Mouse (Mus musculus) heart, embryonic 14.5 days (tissue): ENCODE results near the gene Zfp958. TPM values are rescaled to one million over a fixed set of nuclear protein-coding genes. Genes with fewer than 3 reads are reported as not detected.
"Not testable (repeated sequence)": the region's sequence is repeated elsewhere in the genome, so short reads cannot be mapped to it uniquely, and the experiment has no call there.

Experiments
- ATAC-seq: fragments of 200-750 bp; cut with Nextera tagmentation; 2 replicates; pipeline ENCODE4 v1.8.0; 2017; ENCODE audit warnings: low read depth, moderate TSS enrichment; ENCODE audit not compliant: insufficient number of reproducible peaks, insufficient read depth, low FRiP score
- H3K27ac ChIP-seq, 2 experiments: fragments of 200-500 bp in 1 of 2; fragments of 300-500 bp in 1 of 2; sonication (generic) in 1 of 2; replicated peaks in 1 of 2; 2 replicates each; pipeline ENCODE4 v1.5.1; 2012 to 2014; ENCODE audit warnings: low read depth in 2 of 2, low read length in 2 of 2, control low read depth in 1 of 2, mild to moderate bottlenecking in 1 of 2, mixed read lengths in 1 of 2; ENCODE audit not compliant: control insufficient read depth in 1 of 2, insufficient read depth in 1 of 2
- H3K27me3 ChIP-seq: fragments of 300-500 bp; sonication (generic); 2 replicates; pipeline ENCODE4 v1.6.1; 2014; ENCODE audit warnings: mild to moderate bottlenecking, low read length, control low read depth; ENCODE audit not compliant: control insufficient read depth, insufficient read depth
- H3K36me3 ChIP-seq: fragments of 300-500 bp; sonication (generic); 2 replicates; pipeline ENCODE4 v1.6.1; 2014; ENCODE audit warnings: mild to moderate bottlenecking, control low read depth, low read length, mixed read lengths; ENCODE audit not compliant: control insufficient read depth, insufficient read depth
- H3K4me1 ChIP-seq, 2 experiments: fragments of 200-500 bp in 1 of 2; fragments of 300-500 bp in 1 of 2; sonication (generic) in 1 of 2; 2 replicates each; pipeline ENCODE4 v1.6.1; 2012 to 2014; ENCODE audit warnings: low read length in 2 of 2, control low read depth in 1 of 2, mixed read lengths in 1 of 2; ENCODE audit not compliant: control insufficient read depth in 2 of 2, insufficient read depth in 2 of 2
- H3K4me2 ChIP-seq: fragments of 300-500 bp; sonication (generic); 2 replicates; pipeline ENCODE4 v1.6.1; 2014; ENCODE audit warnings: mild to moderate bottlenecking, low read length
- H3K4me3 ChIP-seq, 2 experiments: fragments of 200-500 bp in 1 of 2; fragments of 300-500 bp in 1 of 2; sonication (generic) in 1 of 2; 2 replicates each; pipeline ENCODE4 v1.5.1; 2012 to 2014; ENCODE audit warnings: low read length in 2 of 2, mild to moderate bottlenecking in 2 of 2, control low read depth in 1 of 2, low read depth in 1 of 2, moderate library complexity in 1 of 2; ENCODE audit not compliant: control insufficient read depth in 1 of 2, insufficient read depth in 1 of 2
- H3K9ac ChIP-seq: fragments of 300-500 bp; sonication (generic); 2 replicates; pipeline ENCODE4 v1.6.1; 2014; ENCODE audit warnings: mild to moderate bottlenecking, low read length
- H3K9me3 ChIP-seq: fragments of 300-500 bp; sonication (generic); 2 replicates; pipeline ENCODE4 v1.6.1; 2016; ENCODE audit warnings: low read length, control low read depth; ENCODE audit not compliant: control insufficient read depth
- WGBS: fragments of 180-500 bp; shearing (Covaris S2); extraction: QIAGEN DNeasy Blood & Tissue Kit; methylation state at CpG from one replicate; pipeline ENCODE4 v1.1.7; 2014; 5-methylcytosine and 5-hydroxymethylcytosine counted together
- polyA plus RNA-seq: library from polyadenylated mRNA; unstranded; fragments of >200 nt; fragmentation: Nextera tagmentation; extraction: Ambion mirVana; gene quantifications from 2 replicates; pipeline ENCODE4 v1.2.1, GENCODE M21; 2014

The Zfp958 gene
- polyA plus RNA-seq, 1 experiment from 2014 or later = 9.6 TPM

DNA sequence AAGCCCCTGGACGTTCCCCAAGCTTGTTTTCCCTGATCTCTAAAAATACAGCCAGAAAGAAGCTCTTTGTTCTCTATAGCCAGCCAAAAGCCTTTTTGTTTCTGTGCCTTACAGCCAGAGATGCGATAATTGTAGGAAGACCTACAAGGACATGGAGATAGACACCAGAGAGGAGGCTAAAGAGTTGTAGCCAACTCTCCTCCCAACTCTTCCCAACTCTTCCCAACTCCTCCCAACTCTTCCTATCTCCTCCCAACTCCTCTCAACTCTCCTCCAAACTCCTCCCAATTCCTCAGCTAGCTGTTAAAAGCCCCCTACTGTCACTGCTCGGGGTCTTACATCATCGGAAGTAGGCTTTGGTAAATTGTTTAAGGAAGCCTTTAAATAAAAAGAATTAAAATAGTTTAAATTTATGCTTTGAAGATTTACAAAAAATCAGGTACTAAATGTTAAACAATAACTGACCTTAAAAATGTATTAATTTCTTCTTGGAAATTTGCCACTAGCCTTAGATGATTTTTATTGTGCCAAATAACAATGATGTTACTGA, 1.3 kb upstream of the Zfp958 start:
- H3K4me3 ChIP-seq, ATAC-seq, H3K27me3 ChIP-seq, H3K9ac ChIP-seq, H3K36me3 ChIP-seq, H3K27ac ChIP-seq, H3K4me1 ChIP-seq, H3K9me3 ChIP-seq, H3K4me2 ChIP-seq: not testable (repeated sequence)
- 76% methylated on average over 4 of the region's 4 CpGs for WGBS

DNA sequence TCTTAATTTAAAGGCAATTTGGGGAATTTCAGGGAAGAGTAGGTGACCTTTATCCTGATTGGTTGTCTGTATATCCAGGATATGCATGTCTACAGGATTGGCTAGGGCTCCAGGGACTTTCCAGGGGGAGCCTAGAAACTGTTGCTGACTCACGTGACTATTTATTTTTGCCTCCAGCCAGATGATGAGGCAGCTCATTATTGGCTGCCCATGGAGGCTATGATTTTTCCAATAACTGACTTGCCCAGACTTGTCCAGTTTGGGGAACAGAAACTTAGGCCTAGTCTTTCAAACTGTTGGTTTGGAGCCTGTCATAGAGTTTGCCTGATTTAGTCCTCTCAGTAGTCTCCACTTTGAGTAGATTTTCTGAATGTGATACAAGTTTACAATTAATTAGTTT, 14.4 kb downstream of the Zfp958 start:
- Histone ChIP-seq H3K4me1 (no peaks in the 10 kb centered on the region), H3K27me3 (no peaks in the 10 kb centered on the region), H3K9me3 (peaks cover 60% of the 10 kb centered on the region), H3K9ac (no peak overlapping the region), H3K27ac (no peak overlapping the region), H3K4me2 (no peak overlapping the region), H3K4me3 (no peak overlapping the region), H3K36me3 (peaks cover 71% of the 10 kb centered on the region)
- ATAC-seq = no peak
- WGBS = 100% methylated on average over 1 of the region's 1 CpGs

DNA sequence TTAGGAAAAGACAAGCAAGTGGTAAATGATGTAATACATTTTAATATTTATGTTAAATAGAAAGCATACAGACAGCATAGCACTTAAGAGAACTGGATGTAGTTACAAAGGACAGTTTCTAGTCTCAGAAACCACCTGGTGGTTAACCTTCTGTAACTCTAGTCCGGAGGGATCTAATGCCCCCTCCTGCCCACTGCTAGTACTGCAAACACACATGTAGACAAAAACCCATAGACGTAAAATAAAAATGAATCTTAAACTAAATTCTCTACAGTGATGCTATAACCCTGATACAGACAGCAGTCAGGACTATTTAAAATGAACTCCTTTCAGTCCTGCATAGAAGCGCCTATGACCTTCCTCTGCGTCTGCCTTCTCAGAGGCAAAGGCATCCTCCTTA, 24.1 kb downstream of the Zfp958 start:
- Histone ChIP-seq H3K4me3 (no peak overlapping the region), H3K9ac (no peak overlapping the region), H3K9me3 (0 out of 2 replicates have a peak, but pooled peaks cover 9% of the 10 kb centered on the region), H3K27me3 (no peaks in the 10 kb centered on the region), H3K36me3 (0 out of 2 replicates have a peak, but pooled peaks cover 4% of the 10 kb centered on the region), H3K4me1 (no peaks in the 10 kb centered on the region), H3K4me2 (no peak overlapping the region), H3K27ac (no peak overlapping the region)
- WGBS = 84% methylated on average over 4 of the region's 4 CpGs
- no peak for ATAC-seq

DNA sequence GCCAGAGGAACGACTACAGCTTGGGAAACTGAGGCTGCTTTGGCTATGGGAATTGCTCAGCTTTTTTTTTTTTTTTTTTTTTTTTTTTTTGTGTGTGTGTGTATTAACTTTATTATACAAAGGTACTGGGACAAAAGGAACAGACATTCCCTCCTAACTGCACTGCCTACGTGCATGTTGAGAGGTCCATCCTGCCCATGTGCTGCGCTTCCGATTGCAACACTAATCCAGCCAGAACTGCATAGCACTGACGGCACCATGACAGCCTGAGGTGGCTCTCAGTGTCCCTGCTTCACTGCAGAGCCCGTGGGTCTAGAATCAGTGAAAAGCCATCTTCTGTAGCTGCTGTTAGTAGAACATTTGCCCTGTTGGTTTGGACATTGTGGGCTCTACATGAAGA, 30.0 kb downstream of the Zfp958 start:
- WGBS = 82% methylated on average over 6 of the region's 6 CpGs
- not testable (repeated sequence) for H3K4me1 ChIP-seq, H3K4me2 ChIP-seq, ATAC-seq, H3K27ac ChIP-seq, H3K27me3 ChIP-seq, H3K9ac ChIP-seq, H3K4me3 ChIP-seq, H3K9me3 ChIP-seq, H3K36me3 ChIP-seq

DNA sequence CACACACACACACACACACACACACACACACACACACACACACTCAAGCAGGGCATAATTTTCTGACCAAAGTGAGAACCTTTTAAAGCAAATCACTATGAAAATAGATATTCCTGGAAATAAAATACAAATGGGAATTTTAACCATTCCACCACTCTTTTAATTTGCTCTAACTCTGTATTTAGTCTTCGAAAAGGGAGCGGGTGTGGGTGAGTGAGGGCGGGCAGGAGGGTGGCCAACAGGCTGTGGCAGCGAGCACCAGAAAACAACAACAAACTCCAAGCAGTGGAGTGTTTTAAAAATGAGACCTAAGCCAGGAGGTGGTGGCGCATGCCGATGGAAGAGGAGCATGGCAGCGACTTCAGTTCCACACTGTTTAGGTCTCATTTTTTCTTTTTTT, 43.6 kb downstream of the Zfp958 start:
- H3K4me1 ChIP-seq = no peaks in the 10 kb centered on the region
- no peaks in the 10 kb centered on the region for H3K36me3 ChIP-seq
- H3K27ac ChIP-seq = no peak overlapping the region
- ATAC-seq = no peak
- no peak overlapping the region for H3K9ac ChIP-seq
- H3K9me3 ChIP-seq = no peaks in the 10 kb centered on the region
- H3K4me3 ChIP-seq = no peak overlapping the region
- H3K4me2 ChIP-seq = no peak overlapping the region
- no peaks in the 10 kb centered on the region for H3K27me3 ChIP-seq
- 82% methylated on average over 7 of the region's 7 CpGs for WGBS

DNA sequence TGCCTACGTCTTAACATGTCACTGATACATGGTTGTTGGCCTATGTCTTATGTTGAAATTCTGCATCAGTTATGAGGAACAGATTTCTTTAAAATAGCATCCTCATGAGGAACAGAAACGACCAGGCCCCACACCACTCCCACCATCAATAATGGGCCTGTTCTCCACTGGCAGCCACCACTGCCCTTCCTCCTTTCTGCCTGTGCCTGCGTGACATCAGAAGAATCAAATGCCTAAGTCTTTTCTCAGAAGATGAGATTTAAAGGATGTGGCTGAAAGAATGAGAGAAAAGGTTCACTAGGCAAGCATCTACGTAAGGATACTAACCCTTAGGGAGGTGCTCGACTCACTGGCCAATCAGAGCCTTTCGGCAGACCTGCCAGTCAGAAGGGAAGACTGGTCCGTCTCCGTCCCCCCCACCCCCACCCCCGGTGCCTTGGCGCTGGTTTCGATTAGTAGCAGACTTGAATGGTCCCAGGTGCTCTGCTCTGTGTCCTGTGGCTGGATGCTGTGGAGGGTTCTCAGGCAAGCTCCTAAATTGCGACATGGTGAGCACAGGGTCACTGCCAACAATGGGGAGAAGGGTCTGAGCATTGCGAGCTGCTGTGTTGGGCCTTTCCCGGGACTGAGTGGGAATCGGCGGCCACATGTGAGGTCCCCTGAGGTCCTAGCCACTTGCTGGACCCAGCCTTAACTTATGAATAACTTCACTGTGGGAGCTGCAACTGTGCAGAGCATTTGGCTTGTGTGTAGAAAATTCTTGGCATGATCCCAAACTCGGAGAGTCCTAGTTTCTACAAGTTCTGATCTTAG, 62.4 kb downstream of the Zfp958 start:
- 77% methylated on average over 17 of the region's 17 CpGs for WGBS
- Histone ChIP-seq H3K9me3 (peaks cover 18% of the 10 kb centered on the region), H3K27me3 (no peaks in the 10 kb centered on the region), H3K9ac (no peak overlapping the region), H3K36me3 (no peaks in the 10 kb centered on the region), H3K27ac (no peak overlapping the region), H3K4me3 (no peak overlapping the region), H3K4me1 (0 out of 4 replicates have a peak, but pooled peaks cover 0 to 4% of the 10 kb centered on the region in 2 experiments), H3K4me2 (no peak overlapping the region)
- no peak for ATAC-seq

DNA sequence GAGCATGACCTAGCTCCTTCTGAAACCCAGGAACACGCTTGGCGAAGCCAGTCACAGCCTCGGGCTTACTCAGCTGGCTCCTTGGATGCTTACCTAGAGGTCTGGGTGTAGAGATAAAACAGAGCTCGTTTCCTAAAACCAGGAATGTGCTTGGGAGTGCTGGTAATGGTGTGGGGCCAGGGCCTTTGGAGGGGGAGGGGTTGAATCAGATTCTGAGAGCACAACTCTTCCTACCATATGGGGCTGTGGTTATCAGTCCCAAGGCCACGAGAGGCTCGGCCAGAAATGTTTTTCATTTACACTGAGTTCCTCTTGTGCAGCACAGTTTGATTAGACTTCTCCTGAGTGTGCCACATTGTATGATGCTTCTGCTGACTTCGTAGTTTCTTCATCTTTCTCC, 63.6 kb downstream of the Zfp958 start:
- 0 out of 4 replicates have a peak, but pooled peaks cover 0 to 4% of the 10 kb centered on the region in 2 experiments for H3K4me1 ChIP-seq
- H3K4me2 ChIP-seq = peak overlapping the region; percentile 69
- peak overlapping the region in 1 of 2 experiments; percentile 71; a peak in 1 of 4 replicates for H3K4me3 ChIP-seq
- no peaks in the 10 kb centered on the region for H3K27me3 ChIP-seq
- ATAC-seq = no peak
- 84% methylated on average over 7 of the region's 7 CpGs for WGBS
- H3K9ac ChIP-seq = no peak overlapping the region
- peaks cover 16% of the 10 kb centered on the region for H3K9me3 ChIP-seq
- H3K27ac ChIP-seq = no peak overlapping the region
- H3K36me3 ChIP-seq = no peaks in the 10 kb centered on the region
